Mouse (Mus musculus): ENCODE results near the gene Rab3ip.

Rab3ip gene

DNA sequence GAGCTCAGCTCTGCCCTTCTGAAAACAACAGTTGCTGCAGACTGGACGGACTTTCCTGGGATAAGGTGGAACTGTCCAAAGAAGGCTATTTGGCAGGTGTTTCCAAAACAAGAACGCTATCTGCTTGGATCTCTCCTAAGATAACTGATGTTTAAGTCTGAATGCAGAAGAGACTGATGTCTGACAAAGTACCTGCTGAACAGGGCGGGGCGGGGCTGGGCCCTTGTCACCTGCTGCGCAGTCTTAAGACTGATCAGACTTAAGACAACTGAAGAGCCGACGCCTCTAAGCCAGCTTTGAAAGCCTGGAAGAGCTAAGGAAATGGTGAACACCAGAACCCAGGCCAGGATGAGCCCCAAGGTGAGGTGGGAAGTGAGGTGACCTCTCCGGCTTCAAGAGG, 29.9 kb downstream of the Rab3ip start:
- DNase-seq (ENCODE audit: low read depth, low spot score) = no peak

DNA sequence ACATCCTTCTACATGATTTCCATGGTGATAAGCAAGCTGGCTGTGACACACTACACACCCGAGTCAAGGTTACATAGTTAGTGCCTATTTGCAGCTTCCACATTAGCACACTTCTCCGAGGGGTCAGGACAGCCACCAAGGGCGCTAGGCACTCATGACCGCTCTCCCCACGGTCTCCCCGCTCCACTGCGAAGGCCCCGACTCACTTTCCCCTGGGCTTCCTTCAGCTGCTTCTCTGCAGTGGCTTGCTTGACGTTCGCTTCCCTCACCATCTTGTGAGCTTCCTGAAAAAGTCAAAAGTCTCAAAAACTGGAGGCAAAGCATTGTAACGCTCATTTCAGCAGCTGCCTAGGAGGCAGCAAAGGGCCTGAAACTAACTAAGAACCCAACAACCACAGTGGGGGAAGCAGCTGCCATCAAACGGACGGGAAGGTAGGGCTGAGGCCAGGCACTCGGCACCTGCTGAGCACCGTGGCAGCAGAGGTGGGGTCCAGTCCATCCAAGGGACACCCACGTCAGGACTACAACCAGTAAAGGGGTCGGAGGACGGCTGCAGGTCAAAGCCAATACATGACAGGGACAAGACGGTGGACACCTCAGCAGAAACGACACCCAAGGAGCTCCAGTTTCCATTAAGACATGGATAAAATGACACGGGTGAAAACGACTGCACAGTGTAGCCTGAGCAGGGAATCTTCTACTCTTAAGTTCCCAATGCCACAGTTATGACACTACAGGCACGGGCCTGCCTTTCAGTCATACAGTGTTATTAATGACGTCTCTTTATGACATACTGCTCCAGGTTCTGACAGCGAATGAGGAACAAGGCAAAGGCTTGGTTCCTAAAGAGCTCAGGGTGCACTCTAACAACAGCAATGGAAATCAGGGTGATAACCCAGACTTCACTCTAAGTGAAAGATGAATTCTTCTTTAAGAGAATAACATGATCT, 30.9 kb downstream of the Rab3ip start:
- DNase-seq (ENCODE audit: low read depth, low spot score) = no peak

DNA sequence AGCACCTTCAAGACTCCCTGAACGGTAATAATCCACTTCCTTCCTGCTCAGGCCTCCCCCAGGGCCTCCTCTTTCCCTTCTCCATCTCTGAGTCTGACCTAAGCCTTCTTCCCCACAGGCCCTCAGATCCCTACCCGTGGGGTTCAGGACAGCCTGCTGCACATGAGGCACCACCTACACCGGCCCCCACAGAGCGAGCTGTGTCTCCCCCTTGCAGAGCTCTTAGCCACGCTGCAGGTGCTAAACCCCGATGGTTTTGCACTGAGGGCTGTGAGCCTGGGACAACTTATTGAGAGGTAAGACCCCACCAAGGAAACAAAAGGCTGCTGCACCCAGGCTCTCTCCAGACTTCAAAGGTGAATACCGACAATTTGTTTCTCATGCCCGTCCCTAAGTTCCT, 34.0 kb downstream of the Rab3ip start:
- no peak for DNase-seq (ENCODE audit: low read depth, low spot score)

DNA sequence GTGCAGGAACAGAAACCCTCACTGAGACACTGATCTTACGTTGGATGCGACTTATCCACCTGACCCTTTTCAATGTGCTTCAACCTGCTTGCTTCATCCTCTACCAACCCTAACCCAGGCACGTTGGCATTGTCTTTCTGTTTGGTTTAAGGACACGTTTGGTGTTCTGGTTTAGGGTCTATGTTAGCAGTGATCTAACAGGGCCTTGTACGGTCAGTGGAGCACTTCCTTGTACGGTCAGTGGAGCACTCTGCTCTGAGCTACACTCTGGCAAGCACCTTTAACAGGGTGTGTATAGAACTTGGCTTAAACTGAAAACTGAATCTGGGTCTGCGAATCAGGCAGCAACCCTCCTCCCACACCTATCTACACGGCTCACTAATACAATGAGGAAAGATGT, 35.3 kb downstream of the Rab3ip start:
- no peak for DNase-seq (ENCODE audit: low read depth, low spot score)

DNA sequence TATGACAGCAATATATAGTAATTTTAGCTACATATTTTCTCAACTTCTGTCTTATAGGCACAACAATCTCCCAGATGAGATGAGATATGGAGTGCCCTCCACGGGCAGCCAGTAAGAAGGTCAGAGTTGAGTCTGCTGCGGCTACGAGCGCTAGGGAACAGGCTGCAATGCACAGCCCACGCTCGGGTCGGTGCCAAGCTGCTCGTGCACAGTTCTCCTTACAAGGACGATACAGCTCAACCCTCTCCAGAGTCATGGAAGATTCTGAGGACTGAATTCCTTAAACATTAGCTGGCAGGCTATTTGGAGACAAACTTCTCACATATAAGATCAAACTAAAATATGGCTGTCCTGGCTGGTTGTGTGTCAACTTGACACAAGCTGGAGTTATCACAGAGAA, 36.0 kb downstream of the Rab3ip start:
- no peak for DNase-seq (ENCODE audit: low read depth, low spot score)

DNA sequence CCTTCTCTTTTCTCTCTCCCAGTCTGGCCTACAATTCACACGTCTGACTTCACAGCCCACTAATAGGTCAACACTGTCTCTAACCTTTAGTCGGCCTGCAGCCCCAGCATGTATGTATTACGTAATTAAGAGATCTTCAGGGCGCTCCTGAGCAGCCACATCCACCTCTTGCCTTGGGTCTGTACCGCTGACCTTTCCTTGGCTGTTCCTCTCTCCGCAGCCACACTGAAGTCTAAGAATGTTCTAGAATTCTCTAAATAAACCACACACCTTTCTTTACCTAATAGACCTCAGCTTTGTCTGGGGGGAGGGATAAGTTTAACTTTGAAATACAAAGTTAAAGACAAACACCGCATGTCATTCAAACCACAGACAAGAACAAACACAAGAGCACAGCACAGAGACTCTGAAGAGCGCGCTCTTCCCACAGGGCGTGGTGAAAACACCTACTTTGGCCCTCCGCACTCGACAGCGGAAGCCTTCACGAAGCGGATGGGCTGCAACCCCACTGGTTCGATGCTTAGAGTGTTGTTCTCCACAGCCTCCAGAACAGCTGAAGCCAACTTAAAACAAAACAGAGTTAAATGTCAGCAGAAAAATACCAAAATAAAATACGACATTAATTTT, 36.8 kb downstream of the Rab3ip start:
- no peak for DNase-seq (ENCODE audit: low read depth, low spot score)

DNA sequence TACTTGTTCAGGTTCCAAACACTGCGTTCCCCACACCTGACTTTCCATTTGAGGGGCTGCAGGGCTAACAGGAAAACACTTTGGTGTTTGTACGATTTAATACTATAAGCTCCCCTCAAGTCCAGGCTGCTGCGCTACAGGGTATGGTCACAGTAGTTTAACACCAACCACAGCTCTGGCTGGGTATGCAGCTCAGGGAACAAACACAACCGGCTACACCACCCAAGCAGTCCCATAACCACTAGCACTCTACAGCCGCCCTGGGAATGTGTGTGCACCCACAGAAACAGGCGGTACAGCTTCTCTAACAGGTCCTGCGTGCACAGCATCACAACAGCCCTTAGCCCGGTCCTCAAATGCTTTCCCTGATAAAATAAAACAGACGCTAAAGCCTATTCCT, 37.7 kb downstream of the Rab3ip start:
- no peak for DNase-seq (ENCODE audit: low read depth, low spot score)

DNA sequence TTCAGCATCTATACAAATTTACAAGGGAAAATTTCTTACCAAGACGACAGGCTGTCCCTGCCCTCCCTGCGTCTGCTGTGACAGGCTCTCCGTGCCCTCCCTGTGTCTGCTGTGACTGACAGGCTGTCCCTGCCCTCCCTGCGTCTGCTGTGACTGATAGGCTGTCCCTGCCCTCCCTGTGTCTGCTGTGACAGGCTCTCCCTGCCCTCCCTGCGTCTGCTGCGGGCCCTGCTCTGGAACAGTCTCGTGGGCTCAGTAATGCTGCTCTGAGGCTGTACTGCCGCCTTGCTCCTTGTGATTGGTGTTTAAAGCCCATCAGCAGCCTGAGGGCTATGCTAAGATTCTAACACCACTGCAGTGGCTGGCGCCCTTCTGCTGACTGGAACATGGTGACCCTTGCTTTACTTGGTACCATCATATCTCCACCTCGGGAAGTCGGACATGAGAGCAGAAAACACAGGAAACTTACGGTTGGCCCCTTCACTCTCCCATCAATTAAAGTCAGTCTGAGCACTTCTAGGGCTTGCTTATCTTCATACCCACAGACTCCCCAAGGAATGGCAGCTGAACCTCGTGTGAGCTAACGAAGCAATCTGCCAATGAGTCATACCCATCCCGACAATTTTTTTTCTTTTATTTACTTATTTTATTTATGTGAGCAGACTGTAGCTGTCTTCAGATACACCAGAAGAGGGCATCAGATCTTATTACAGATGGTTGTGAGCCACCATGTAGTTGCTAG, 41.5 kb downstream of the Rab3ip start:
- DNase-seq (ENCODE audit: low read depth, low spot score) = no peak

DNA sequence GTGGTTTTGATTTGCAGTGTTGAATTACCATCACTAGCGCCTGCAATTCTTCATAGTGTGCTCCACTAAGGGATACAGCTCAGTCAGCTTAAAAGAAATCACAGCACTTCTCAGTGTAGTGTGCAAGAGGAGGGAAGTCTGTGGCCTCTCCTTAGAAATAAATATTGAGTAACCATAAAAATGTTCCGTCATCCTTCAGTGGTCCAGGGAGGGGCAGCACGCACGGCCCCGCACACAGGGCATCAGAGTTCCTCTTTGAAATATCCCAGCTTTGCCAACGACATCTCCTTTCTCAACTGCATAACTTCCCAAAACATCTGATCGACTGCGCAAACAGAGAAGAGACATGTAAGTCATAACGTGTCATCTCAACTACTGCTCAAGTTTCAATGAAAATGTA, 43.8 kb downstream of the Rab3ip start:
- DNase-seq (ENCODE audit: low read depth, low spot score) = no peak

DNA sequence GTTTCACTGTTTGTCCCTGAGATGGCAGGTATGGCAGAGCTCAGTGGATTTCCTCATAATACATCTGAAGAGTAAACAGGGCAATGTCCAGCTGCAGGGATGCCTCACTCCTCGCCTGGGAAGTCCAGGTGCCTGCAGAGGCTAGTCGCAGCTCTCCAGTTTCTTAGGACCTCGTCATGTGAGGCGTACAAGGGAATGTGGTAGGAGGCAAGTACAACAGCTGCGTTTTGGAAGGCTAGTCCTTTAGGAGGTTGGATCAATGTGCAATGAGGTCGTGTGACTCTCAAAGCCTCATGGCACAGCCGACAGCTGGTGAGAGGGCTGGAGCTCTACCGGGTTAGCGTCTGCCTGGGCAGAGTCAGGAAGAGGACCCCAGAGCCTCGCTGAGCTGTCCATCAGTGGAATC, 46.1 kb downstream of the Rab3ip start:
- no peak for DNase-seq (ENCODE audit: low read depth, low spot score)

DNA sequence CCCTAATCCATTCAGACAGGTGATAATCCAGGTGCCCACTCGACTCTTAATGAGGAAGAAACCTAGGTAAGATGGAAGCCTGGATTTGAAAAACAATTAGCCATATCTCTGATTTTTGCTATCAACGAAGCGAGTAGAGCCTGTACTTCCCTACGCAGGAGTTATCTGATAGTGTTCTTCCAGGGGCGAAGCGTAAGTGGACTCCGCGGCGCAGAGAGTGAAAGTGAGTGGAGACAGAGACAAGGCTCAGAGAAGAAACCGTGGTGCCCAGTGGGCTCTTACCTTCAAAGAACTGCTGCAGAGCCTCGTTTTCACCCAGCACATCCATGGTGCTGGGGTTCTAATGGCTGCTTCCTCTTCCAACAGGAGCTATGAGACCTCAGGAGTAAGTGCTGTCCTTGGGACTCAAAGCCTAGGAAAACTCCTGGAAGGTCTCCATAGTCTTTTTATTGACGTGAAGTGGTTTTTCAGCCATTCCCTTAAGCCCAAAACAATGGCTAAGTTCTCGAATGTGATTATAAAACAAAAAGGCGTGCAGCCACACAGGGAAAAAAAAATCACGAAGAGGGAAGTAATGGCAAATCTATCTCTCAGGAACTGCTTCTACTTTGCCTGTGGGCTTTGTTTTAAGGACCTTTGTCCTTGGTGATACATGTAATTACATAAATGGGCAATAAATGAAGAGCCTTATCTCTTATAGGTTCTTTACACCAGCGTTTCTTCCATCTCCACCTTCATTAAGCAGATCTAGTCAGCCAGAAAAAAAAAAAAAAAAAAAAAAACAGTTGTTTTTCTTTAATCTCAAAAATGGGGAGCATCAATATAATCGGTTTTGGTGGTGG, 54.0 kb downstream of the Rab3ip start, which contains the start of gene Myrfl:
Gene Myrfl, minus strand, starts transcription at position 584 of the 842 bp plus-strand sequence.
- DNase-seq (ENCODE audit: low read depth, low spot score) = no peak

DNA sequence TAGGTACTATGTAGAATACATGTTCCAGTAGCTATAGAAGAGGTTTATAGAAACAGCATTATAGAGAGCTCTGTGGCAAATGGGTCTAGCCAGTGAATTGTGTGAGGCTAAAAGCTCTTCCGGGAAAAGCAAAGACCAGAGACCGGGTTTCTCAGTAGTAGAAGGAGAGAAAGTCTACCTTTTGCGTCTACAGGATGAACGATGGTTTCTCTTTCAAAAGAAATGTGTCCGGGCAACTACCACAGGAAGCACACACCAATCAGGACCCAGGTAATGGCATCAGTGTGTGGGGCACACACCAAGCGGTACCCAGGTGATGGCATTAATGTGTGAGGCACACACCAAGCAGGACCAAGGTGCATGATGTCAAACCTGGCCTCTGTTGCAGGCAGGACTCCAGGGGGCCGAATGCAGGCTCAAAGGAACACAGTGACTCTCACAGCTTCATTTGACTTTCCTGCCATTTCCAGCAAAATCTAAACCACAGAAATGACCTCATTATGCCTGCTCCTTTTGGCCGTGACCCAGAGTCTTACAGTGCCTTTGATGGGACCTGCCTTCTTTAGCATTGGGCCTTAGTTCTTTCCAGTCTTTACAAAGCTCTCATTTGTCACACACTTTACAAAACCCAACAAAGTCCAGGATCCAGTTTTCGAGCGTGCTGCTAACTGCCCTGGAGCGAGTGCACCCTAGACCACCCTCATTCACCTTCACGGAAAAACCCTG, 55.3 kb downstream of the Rab3ip start:
- no peak for DNase-seq (ENCODE audit: low read depth, low spot score)

DNA sequence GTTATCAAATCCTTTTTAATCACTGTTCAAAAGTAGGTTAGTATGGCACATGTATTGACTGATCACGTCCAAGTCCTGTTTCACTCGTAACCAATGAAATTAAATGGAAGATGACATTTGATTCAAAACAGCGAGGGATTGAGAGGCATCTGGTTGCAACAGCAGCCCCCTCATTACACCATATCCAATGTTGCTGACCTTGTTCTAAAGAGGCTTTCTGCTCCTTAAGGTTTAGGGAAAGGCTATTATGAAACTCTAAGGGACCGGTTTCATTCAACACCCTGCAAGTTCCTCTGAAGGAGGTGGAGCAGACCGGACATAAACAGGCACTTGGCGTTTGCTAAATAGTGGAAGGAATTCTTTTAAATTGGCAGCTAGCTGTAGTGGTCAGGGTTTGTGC, 56.0 kb downstream of the Rab3ip start:
- no peak for DNase-seq (ENCODE audit: low read depth, low spot score)

DNA sequence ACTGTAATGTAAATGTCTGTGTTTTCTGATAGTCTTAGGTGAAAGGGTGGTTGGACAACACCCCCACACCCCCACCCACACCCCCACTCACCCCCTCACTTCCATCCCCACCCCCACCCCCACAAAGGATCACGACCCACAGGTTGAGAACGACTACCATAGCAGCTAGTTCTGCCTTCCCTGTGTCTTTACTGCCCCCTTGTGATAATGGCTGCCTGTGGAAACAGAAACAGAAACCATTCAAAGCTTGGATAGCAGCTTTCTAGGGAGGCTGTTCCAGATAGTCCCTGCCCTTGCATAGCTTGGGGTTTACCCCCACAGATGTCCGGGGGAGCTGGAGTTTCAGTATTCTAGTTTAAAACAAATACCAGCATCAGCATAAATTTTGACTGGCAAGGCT, 56.8 kb downstream of the Rab3ip start:
- peak; percentile 10 for DNase-seq (ENCODE audit: low read depth, low spot score)

DNA sequence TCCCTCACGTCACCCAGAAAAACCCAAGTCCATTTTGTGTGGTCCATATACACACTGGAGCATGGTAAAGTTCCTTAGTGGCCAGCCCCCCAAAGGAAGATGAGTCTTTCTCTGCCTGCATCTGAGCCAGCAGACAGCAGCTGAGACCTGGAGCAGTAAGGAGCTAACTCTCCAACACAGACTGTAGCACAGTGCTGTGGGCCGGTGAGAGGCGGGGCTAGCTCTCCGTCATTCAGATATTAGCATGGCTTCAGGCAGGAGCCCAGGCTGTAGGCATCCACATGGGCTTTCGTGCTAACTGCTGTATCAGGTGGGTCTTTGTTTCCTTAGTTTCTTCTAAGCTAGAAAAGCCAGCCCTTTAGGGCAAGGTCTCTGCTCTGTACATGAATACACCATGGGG, 60.0 kb downstream of the Rab3ip start:
- DNase-seq (ENCODE audit: low read depth, low spot score) = no peak

DNA sequence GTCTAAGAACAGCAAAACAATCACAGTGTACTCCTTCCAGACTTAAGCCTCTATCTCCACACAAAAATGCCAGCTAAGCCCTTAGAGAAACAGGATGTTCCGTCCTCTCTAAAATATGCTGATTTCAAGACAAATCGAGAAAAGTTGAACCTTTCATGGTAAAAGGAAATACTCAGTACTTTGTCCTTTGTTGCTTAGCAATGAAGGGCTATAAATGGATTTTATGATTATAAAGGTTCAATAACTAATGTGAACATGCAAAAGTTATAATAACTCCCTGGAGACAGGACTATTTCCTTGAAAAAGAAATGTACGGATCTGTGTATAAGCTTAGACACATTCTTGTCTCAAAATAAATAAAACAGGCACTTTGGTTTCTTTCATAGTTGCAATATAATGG, 66.0 kb downstream of the Rab3ip start:
- no peak for DNase-seq (ENCODE audit: low read depth, low spot score)

DNA sequence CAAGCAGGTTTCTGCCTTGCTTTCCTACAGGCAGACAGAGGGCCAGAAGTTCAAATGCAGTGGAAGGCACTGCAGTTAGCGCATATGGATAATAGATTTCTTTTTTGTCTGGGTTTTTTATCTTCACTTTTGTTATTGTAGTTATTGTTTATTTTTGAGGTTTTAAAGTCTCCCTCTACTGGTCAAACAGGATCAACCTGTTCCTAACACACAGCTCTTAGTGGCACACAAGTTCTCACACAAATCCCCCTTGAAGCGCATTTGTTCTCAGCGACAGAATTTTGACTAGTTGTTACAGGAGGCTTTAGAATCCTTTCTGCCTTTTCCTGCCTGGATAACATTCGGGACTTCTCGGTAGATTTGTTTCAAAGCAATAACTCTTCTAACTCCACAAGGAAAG, 67.0 kb downstream of the Rab3ip start:
- no peak for DNase-seq (ENCODE audit: low read depth, low spot score)

DNA sequence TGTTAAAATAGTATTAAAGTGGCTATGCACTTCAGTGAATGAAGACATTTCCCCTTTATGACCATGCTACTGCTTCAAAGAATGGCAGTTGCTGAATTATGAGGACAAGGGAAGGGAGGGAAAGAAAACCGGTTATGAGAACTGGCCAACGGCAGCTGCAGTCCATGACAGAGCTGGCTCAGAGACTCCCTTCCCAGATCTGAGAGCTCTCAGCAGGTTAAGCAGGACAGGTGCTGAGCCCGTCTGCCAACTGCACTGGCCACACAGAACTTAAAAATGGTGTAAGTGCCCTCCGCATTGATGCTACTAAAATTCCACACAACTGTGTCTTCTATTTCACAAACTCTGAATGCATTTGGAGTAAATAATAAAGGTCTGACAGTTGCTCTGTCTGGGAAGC, 73.1 kb downstream of the Rab3ip start:
- no peak for DNase-seq (ENCODE audit: low read depth, low spot score)

DNA sequence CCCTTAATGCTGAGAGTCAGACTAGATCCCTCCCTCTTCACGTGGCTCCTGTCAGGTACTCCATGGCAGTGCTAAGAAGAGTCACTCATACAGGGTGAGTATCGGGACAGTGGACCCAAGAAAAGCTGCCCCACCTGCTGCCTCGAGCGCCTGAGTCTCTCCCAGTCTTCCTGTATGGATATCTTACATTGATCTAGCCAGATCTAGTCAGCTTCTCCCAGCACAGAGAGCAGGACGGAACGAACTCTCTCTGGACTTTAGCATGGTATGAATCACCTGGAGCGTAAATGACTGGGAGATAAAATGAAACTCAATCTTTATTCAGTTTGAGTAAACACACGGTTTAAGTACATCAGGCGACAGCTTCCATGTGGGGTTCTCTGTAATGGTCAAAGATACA, 76.1 kb downstream of the Rab3ip start:
- no peak for DNase-seq (ENCODE audit: low read depth, low spot score)

DNA sequence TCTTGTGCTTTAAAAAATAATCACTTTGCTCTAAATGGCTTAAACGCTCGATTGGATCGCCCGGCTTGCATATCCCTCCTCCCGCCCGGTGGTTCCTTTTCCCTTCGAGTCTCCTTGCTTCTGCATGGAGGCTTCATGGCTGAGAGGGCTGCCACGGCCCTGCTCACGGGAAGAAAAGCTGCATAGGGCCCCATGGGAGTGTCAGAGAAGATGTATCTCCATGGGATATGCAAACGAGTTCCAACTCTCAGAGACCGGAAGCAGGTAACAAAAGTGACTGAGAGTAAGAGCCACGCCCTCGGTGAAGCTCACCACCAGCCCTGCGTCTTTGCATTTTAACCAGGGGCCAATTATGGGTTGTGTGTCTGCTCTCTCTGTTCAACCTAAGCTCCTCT, 78.6 kb downstream of the Rab3ip start:
- DNase-seq (ENCODE audit: low read depth, low spot score) = no peak
